Mouse (Mus musculus): ENCODE measurements at regions not wholly inside any gene's neighbourhood (a gene's known extent, or its start where the extent isn't known, plus 50 kb on each side); places are given as distances from the start of the nearest gene placed in this dataset.

DNA sequence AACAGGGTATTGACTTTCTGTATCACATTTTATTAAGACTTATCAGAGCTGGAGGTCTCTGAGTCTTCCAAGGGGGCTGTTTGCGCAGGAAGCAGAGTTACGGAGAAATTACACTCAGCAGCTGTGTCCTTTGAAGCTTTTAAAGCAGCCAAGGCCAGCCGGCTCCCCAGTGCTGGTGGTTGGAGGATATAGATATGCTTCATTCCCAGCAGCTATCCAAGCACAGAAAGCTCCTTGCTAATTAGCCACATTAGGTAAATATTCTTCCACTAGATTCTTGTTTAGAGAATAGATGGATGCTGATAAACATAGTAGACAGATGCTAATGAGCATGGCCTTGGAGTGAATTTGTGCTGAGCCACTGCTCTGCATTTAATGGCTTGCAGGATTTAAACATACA lies 96.8 kb downstream of the Wscd1 start:
- no peak for TF ChIP-seq CTCF (IDR thresholded peaks at IDR 0.05; ENCODE audit: borderline replicate concordance, insufficient read depth, low read depth, low read length)
- TF ChIP-seq POLR2A (IDR thresholded peaks at IDR 0.05; ENCODE audit: borderline replicate concordance, insufficient read depth, low read length), result no peak

DNA sequence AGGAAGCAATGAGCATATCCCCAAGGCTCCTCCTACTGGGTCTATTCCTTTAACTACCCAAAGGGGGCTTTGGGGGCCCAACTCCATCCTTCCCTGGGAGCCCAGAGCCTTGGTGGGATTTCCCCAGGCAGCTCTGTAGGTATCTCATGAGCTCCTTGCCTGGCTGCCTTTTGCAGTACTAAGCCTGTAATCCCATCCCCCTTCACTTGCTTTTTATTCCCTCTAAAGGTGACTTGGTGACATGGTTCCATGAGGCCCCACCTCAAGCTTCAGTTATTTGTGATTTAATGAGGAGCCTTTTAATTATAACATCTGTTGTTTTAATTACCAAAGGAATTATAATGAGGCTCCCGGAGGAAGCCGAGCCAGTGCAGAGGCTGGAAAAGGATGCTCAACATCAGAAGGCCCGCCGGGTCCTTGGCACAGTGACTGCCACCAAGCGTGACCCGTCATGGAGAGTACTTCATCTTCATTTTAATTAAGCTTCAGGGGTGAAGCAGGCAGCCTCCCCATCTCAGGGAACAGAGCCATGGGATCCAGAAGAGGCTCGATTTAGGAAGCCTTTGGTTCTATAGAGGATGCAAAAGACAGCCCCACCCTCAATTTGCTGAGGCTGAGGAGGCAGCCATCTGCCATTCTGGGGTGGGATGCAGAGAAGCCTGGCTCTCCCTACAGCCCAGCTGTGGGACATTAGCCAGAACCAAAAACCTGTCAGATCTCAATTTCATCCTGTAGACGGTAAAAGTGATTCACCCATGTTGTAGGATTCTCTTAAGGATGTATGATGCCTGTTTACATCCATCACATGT lies 91.1 kb downstream of the Wscd1 start:
- DNase-seq, result no peak
- no peak overlapping the region for H3K4me3 ChIP-seq (replicated peaks; ENCODE audit: insufficient read depth, low read depth, low read length)
- no peak overlapping the region for H3K27ac ChIP-seq (ENCODE audit: insufficient read depth, low read length)
- WGBS, result 30% methylated on average over 8 of the region's 8 CpGs
- TF ChIP-seq POLR2A (IDR thresholded peaks at IDR 0.05; ENCODE audit: borderline replicate concordance, insufficient read depth, low read length) (no peak), CTCF (IDR thresholded peaks at IDR 0.05; ENCODE audit: borderline replicate concordance, insufficient read depth, low read depth, low read length) (no peak)
- H3K27me3 ChIP-seq (ENCODE audit: control insufficient read depth, insufficient read depth, low read length), result no peaks in the 10 kb centered on the region
- no peaks in the 10 kb centered on the region for H3K4me1 ChIP-seq (ENCODE audit: control insufficient read depth, insufficient read depth, low read length)

More for the DNA sequence above, 96.8 kb downstream of the Wscd1 start:
- Histone ChIP-seq H3K4me3 (replicated peaks; ENCODE audit: insufficient read depth, low read depth, low read length) (no peak overlapping the region), H3K4me1 (ENCODE audit: control insufficient read depth, insufficient read depth, low read length) (no peaks in the 10 kb centered on the region), H3K27me3 (ENCODE audit: control insufficient read depth, insufficient read depth, low read length) (no peaks in the 10 kb centered on the region), H3K27ac (ENCODE audit: insufficient read depth, low read length) (no peak overlapping the region)
- no peak for DNase-seq
- WGBS, result 88% methylated on average over 3 of the region's 3 CpGs

Data from cerebellum, adult 2 months (tissue).